Mouse (Mus musculus): ENCODE measurements around the gene Pafah1b3. TPM values are rescaled to one million over a fixed set of nuclear protein-coding genes. Genes with fewer than 3 reads are reported as not detected.

The Pafah1b3 gene
- total RNA-seq, 2 experiments from 2014 or later = 12.8 to 23.2 TPM

DNA sequence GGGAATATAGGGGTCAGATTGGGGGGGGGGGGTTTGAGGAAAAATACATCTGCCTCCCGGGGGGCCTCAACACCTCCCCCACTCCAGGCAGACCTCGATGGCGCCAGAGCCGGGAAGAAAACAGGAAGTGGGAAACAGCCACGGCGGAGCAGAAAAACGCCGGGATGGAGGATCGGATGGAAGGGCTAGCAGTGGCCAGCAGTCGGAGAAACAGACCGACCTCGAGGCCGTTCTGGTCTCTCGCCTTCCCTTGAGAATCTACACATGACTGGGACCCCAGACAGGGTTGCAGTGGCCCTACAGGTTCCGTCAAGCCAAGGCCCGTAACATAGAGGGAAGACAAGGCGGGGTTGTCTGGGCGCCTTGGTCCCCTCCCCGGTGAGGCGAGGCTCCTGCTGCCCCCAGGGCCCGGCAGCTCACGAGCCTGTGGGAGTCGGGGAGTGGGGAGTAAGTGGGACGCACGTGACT, 48.9 kb downstream of the Pafah1b3 start:
- ATAC-seq (replicated peaks; ENCODE audit: low FRiP score, low TSS enrichment, poor library complexity, severe bottlenecking) = peak; percentile 28; the same call in 1 of the 2 replicates

DNA sequence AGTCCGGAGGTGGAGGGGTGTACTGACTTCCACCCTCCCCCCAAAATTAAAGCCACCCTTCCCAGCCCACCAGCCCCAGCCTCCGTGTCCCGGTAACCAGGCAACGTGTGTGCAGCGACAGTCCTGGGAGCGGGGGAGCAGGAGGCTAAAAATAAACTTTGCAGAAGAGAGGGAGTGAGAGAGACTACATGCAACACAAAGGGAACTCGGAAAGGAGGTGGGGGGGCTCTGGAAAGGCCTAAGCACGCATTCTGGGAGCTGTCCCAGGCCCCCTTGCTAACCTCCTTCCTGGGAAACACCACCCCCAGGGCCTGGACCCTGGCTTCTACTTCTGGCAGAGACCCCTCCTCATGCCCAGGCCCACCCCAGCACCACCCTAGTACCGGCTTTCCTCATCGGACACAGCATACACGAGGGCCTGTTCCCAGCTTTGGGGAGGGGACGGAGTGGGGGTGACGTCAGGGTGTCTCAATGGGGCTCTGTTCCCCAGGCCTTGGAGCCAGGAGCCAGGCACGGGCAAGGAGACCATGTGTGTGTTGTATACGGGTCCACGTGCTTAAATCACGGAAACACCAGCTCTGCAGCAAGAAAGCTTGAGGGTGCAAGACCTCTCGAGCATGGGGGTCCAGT, 49.7 kb downstream of the Pafah1b3 start:
- ATAC-seq (replicated peaks; ENCODE audit: low FRiP score, low TSS enrichment, poor library complexity, severe bottlenecking) = no peak

DNA sequence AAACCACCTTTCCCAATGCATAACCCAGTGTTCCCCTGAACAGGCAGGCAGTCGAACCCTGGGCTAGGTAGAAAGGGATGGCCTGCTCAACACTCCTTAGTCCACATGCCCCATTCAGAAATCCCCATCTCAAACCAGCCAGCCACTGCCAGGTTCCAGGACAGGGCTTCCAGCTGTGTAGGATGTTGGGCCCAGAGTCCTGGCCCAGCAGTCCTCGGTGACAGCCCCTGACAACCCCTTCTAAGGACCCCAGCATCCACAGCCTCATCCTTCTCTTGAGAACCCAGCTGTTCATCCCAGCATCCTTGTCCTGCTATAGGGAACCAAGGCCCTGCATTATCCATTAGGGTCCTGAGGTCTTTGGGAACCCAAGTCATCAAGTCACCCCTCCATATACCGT, 50.3 kb downstream of the Pafah1b3 start:
- ATAC-seq (replicated peaks; ENCODE audit: low FRiP score, low TSS enrichment, poor library complexity, severe bottlenecking) = no peak

DNA sequence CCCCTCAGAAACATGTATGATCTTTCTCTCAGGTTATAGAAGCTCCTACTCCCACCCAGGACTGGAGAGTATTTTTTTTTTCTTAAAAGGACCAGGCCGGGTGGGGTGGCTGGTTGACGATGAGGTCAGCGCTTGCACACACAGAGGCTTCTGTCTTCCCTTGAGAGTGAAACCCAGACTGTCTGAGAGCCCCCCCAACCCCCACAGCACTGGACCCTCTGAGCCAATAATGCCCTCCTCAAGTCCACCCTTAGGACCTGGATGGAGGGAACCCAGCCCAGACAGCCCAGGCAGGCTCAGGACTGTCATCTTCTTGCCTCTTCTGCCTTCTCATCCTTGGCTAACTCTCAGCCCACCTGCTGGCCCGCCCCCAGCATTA, 51.0 kb downstream of the Pafah1b3 start:
- ATAC-seq (replicated peaks; ENCODE audit: low FRiP score, low TSS enrichment, poor library complexity, severe bottlenecking) = no peak

DNA sequence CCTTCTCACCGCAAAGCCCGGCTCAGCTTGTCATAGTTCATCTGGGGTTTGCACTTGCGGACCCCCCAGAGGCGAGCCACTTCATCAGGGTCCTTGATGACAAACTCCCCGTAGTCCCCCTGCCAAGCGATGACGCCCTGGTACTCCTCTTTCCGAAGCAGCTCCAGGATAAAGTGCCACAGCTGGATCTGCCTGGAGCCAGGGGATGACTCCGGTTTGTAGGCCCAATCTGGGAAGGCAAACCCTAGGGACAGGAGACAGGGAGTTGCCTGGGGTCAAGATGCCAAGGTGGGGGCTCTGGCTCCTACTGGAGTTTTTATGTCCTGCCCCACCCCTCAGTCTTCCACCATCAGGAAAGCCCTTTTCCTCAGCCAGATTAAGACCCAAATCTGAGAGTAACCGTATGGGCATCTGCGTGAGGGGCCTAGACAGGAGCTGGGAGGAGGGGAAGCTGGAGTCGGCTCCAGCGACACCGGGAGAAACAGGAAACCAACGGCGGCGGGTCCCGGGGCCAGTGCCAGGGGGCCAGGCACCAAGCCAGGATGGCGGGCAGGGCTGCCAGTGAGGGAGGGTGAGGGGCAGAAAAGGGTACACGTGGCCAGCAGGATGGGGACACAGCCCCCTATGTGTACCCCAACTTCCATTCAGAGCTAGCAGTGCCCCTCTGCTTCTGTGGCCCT, 51.6 kb downstream of the Pafah1b3 start:
- no peak for ATAC-seq (replicated peaks; ENCODE audit: low FRiP score, low TSS enrichment, poor library complexity, severe bottlenecking)

Other genes starting within 250 kb of the Pafah1b3 start
- 20.9 and 31.7 TPM in 2 replicates for gene Grik5, start 225.6 kb downstream of the Pafah1b3 start, total RNA-seq (2014; fragmentation: Nextera tagmentation)
- 0.23 and 6.4 TPM in 2 replicates for gene Grik5, start 225.6 kb downstream of the Pafah1b3 start, total RNA-seq (2017)
- gene Zfp574, start 225.4 kb downstream of the Pafah1b3 start, total RNA-seq (2014; fragmentation: Nextera tagmentation) = 12.0 and 18.6 TPM in 2 replicates
- gene Zfp574, start 225.4 kb downstream of the Pafah1b3 start, total RNA-seq (2017) = 3.7 and 6.9 TPM in 2 replicates
- gene Pou2f2, start 118.3 kb downstream of the Pafah1b3 start, total RNA-seq (2014; fragmentation: Nextera tagmentation) = 0.40 and 0.57 TPM in 2 replicates
- 0.91 TPM in 1 of 2 replicates, not detected in the other for gene Pou2f2, start 118.3 kb downstream of the Pafah1b3 start, total RNA-seq (2017)
- gene Dedd2, start 77.4 kb downstream of the Pafah1b3 start, total RNA-seq (2014; fragmentation: Nextera tagmentation) = 16.0 and 24.9 TPM in 2 replicates
- gene Dedd2, start 77.4 kb downstream of the Pafah1b3 start, total RNA-seq (2017) = 13.5 and 15.2 TPM in 2 replicates
- 18.8 and 20.3 TPM in 2 replicates for gene Zfp526, start 76.6 kb downstream of the Pafah1b3 start, total RNA-seq (2014; fragmentation: Nextera tagmentation)
- gene Zfp526, start 76.6 kb downstream of the Pafah1b3 start, total RNA-seq (2017) = 10.1 and 12.5 TPM in 2 replicates
- 97.9 and 123 TPM in 2 replicates for gene Gsk3a, start 60.1 kb downstream of the Pafah1b3 start, total RNA-seq (2014; fragmentation: Nextera tagmentation)
- 49.1 and 74.7 TPM in 2 replicates for gene Gsk3a, start 60.1 kb downstream of the Pafah1b3 start, total RNA-seq (2017)
- 8.7 and 18.9 TPM in 2 replicates for gene Erf, start 47.2 kb downstream of the Pafah1b3 start, total RNA-seq (2014; fragmentation: Nextera tagmentation)
- gene Erf, start 47.2 kb downstream of the Pafah1b3 start, total RNA-seq (2017) = 6.2 and 8.6 TPM in 2 replicates
- gene Cic, start 30.3 kb downstream of the Pafah1b3 start, total RNA-seq (2014; fragmentation: Nextera tagmentation) = 125 and 134 TPM in 2 replicates
- gene Cic, start 30.3 kb downstream of the Pafah1b3 start, total RNA-seq (2017) = 20.5 and 40.0 TPM in 2 replicates
- gene Prr19, start 3.4 kb upstream of the Pafah1b3 start, total RNA-seq (2014; fragmentation: Nextera tagmentation) = not detected in 2 replicates
- gene Prr19, start 3.4 kb upstream of the Pafah1b3 start, total RNA-seq (2017) = not detected in 2 replicates
- gene Tmem145, start 8.1 kb upstream of the Pafah1b3 start, total RNA-seq (2014; fragmentation: Nextera tagmentation) = not detected in 2 replicates
- not detected in 2 replicates for gene Tmem145, start 8.1 kb upstream of the Pafah1b3 start, total RNA-seq (2017)
- gene Megf8, start 19.2 kb upstream of the Pafah1b3 start, total RNA-seq (2014; fragmentation: Nextera tagmentation) = 2.5 and 2.6 TPM in 2 replicates
- 2.4 and 2.7 TPM in 2 replicates for gene Megf8, start 19.2 kb upstream of the Pafah1b3 start, total RNA-seq (2017)
- gene Cnfn, start 71.7 kb upstream of the Pafah1b3 start, total RNA-seq (2014; fragmentation: Nextera tagmentation) = not detected in 2 replicates
- not detected in 2 replicates for gene Cnfn, start 71.7 kb upstream of the Pafah1b3 start, total RNA-seq (2017)
- gene Lipe, start 100.7 kb upstream of the Pafah1b3 start, total RNA-seq (2014; fragmentation: Nextera tagmentation) = 7.1 and 12.6 TPM in 2 replicates
- 4.5 and 6.4 TPM in 2 replicates for gene Lipe, start 100.7 kb upstream of the Pafah1b3 start, total RNA-seq (2017)
- not detected in 2 replicates for gene Cxcl17, start 114.9 kb upstream of the Pafah1b3 start, total RNA-seq (2014; fragmentation: Nextera tagmentation)
- not detected in 2 replicates for gene Cxcl17, start 114.9 kb upstream of the Pafah1b3 start, total RNA-seq (2017)
- 6.6 and 6.8 TPM in 2 replicates for gene Ceacam1, start 179.6 kb upstream of the Pafah1b3 start, total RNA-seq (2014; fragmentation: Nextera tagmentation)
- 1.3 and 6.4 TPM in 2 replicates for gene Ceacam1, start 179.6 kb upstream of the Pafah1b3 start, total RNA-seq (2017)
- not detected in 2 replicates for gene Ceacam2, start 241.9 kb upstream of the Pafah1b3 start, total RNA-seq (2014; fragmentation: Nextera tagmentation)
- not detected in 2 replicates for gene Ceacam2, start 241.9 kb upstream of the Pafah1b3 start, total RNA-seq (2017)

Data from megakaryocyte-erythroid progenitor cell, adult 5-6 weeks (primary cell).